Mouse (Mus musculus) myocyte (in vitro differentiated cells): ENCODE measurements around the gene Tmem100. TPM values are rescaled to one million over a fixed set of nuclear protein-coding genes. Genes with fewer than 3 reads are reported as not detected.
A peak's percentile ranks its signal among the peaks of the same experiment; 100 is the strongest.

Source experiments
- H3K27me3 ChIP-seq: one replicate; pipeline ENCODE4 v1.6.1; 2011; ENCODE audit not compliant: control insufficient read depth, insufficient read depth, insufficient read length
- H3K36me3 ChIP-seq: one replicate; pipeline ENCODE4 v1.6.1; 2011; ENCODE audit not compliant: control insufficient read depth, insufficient read depth
- H3K4me2 ChIP-seq: one replicate; pipeline ENCODE4 v1.6.1; 2011; ENCODE audit warnings: low read depth, control low read depth
- H3K4me3 ChIP-seq: one replicate; pipeline ENCODE4 v1.5.1; 2011; ENCODE audit warnings: mild to moderate bottlenecking, control low read depth, moderate library complexity
- H3K79me2 ChIP-seq: one replicate; pipeline ENCODE4 v1.6.1; 2011; ENCODE audit not compliant: control insufficient read depth, insufficient read depth
- H3ac ChIP-seq: one replicate; pipeline ENCODE4 v1.6.1; 2011; ENCODE audit not compliant: control insufficient read depth, insufficient read length
- CEBPB ChIP-seq: IDR thresholded peaks from 2 replicates; pipeline ENCODE4 v1.6.1; 2011; ENCODE audit warnings: mild to moderate bottlenecking, moderate library complexity; ENCODE audit not compliant: poor library complexity, insufficient read depth, severe bottlenecking
- E2F4 ChIP-seq: IDR thresholded peaks from one replicate; pipeline ENCODE4 v1.6.1; 2011; ENCODE audit warnings: mild to moderate bottlenecking, control low read depth, moderate library complexity; ENCODE audit not compliant: insufficient read depth
- MAX ChIP-seq: IDR thresholded peaks from one replicate; pipeline ENCODE4 v1.6.1; 2011; ENCODE audit warnings: low read depth, mild to moderate bottlenecking, control low read depth
- MYOD1 ChIP-seq, 3 experiments: IDR thresholded peaks; one replicate each; pipeline ENCODE4 v1.6.1; 2011; ENCODE audit warnings: control low read depth in 2 of 3, low read depth in 2 of 3, mild to moderate bottlenecking in 2 of 3, moderate library complexity in 1 of 3; ENCODE audit not compliant: insufficient read length in 2 of 3, control insufficient read depth in 1 of 3
- MYOG ChIP-seq, 3 experiments: IDR thresholded peaks; one replicate each; pipeline ENCODE4 v1.6.1; 2011; ENCODE audit warnings: control low read depth in 2 of 3, low read depth in 2 of 3, mild to moderate bottlenecking in 2 of 3; ENCODE audit not compliant: insufficient read length in 2 of 3, control insufficient read depth in 1 of 3, insufficient read depth in 1 of 3
- POLR2A ChIP-seq: IDR thresholded peaks from one replicate; pipeline ENCODE4 v1.6.1; 2011; ENCODE audit warnings: low read depth, mild to moderate bottlenecking, control low read depth, moderate library complexity; ENCODE audit not compliant: insufficient read length
- POLR2AphosphoS2 ChIP-seq: IDR thresholded peaks from one replicate; pipeline ENCODE4 v1.6.1; 2011; ENCODE audit warnings: low read depth, control low read depth; ENCODE audit not compliant: insufficient read length
- REST ChIP-seq: IDR thresholded peaks from one replicate; pipeline ENCODE4 v1.6.1; 2011; ENCODE audit warnings: mild to moderate bottlenecking, control low read depth, moderate library complexity; ENCODE audit not compliant: insufficient read depth, insufficient read length
- SRF ChIP-seq: IDR thresholded peaks from one replicate; pipeline ENCODE4 v1.6.1; 2011; ENCODE audit warnings: low read depth; ENCODE audit not compliant: control insufficient read depth, insufficient read length
- TCF12 ChIP-seq: IDR thresholded peaks from one replicate; pipeline ENCODE4 v1.6.1; 2011; ENCODE audit warnings: mild to moderate bottlenecking, control low read depth; ENCODE audit not compliant: poor library complexity, insufficient read depth, severe bottlenecking
- TCF3 ChIP-seq: IDR thresholded peaks from one replicate; pipeline ENCODE4 v1.6.1; 2011; ENCODE audit warnings: low read depth, control low read depth; ENCODE audit not compliant: insufficient read length
- USF1 ChIP-seq: IDR thresholded peaks from one replicate; pipeline ENCODE4 v1.6.1; 2011; ENCODE audit warnings: low read depth, mild to moderate bottlenecking, control low read depth, moderate library complexity
- polyA plus RNA-seq: library from polyadenylated mRNA; unstranded; fragments of >200 nt; fragmentation: generic; extraction: Trizol; gene quantifications from one replicate; pipeline ENCODE4 v1.2.1, GENCODE M21; 2012; ENCODE audit warnings: missing spikeins

Tmem100 gene
- polyA plus RNA-seq, 1 experiment: not detected

DNA sequence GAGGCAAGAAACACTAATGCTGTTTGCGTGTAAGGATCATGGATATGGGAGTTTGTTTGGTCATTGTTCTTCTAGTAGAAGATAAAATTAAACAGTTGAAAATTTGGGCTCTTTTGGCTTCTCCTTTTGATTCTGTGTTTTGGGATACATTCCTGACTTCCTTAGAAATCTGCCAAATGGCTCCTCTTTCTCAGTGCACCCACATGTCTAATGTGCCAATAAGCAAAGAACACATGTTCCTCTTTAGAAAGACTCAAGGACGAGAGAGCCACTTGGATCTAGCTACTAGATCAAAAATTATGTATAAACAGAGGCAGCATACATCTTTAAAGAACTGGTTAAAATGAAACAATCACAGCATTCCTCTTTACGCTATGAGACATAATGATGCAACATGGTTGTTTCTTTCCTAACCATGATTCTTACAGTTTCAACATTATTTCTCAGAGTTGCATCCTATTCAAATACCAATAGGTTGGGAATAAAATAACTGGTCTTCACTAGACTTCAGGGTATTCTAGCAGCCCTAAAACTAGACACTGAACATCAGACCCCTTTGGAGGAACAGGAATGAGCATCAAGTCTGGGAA, 50.6 kb downstream of the Tmem100 start:
- Histone ChIP-seq H3ac (no peak overlapping the region), H3K4me3 (no peak overlapping the region), H3K36me3 (no peaks in the 10 kb centered on the region), H3K4me2 (peak overlapping the region; percentile 9), H3K27me3 (no peaks in the 10 kb centered on the region), H3K79me2 (no peaks in the 10 kb centered on the region)
- TF ChIP-seq TCF12: no peak
- TF ChIP-seq E2F4: no peak
- TF ChIP-seq POLR2AphosphoS2: no peak
- TF ChIP-seq MYOD1 (IDR thresholded peaks at IDR 0.05; ENCODE audit: control insufficient read depth in 1 of 3, insufficient read length in 2 of 3, low read depth in 2 of 3): no peak
- TF ChIP-seq MAX: no peak
- TF ChIP-seq TCF3: no peak
- no peak for TF ChIP-seq USF1
- no peak for TF ChIP-seq SRF
- TF ChIP-seq POLR2A: no peak
- TF ChIP-seq CEBPB: no peak
- no peak for TF ChIP-seq MYOG (IDR thresholded peaks at IDR 0.05; ENCODE audit: control insufficient read depth in 1 of 3, insufficient read depth in 1 of 3, insufficient read length in 2 of 3, low read depth in 2 of 3)
- TF ChIP-seq REST: no peak

DNA sequence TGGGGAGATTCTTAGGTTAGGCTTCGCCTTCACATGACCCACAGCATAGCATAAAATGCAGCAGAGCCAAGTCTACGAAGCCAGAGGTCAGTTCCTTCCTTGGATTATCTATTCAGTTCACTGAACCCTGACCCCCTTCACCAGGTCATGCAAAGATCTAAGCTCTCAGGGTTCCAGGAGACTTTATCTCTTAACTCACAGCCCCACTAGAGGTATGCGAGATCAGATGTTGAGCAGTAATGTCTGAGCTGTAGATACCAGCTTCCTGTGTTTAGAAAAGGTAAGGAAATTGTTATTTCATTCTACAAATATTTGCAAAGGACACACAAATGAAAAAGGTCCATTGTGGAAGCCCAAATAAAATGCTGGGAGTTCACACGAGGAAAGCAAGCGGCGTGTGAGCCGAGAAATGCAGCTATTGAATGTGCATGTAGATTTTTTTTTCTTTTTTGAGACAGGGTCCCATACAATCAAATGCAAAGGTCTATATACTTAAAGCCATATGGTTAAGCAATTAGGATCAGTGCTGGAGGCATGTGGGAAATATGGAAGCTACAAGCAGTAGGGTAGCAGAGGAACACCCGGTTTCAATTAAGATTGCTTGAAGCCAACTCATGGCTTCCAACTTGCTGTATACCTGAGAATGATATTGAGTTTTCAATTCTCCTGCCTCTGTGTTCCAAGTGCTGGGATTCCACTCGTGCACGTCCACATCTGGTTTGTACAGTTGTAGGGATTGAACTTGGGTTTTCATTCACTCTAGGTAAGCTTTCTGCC, 51.9 kb downstream of the Tmem100 start:
- Histone ChIP-seq H3ac (no peak overlapping the region), H3K79me2 (no peaks in the 10 kb centered on the region), H3K4me3 (no peak overlapping the region), H3K27me3 (no peaks in the 10 kb centered on the region), H3K36me3 (no peaks in the 10 kb centered on the region), H3K4me2 (no peak overlapping the region)
- TF ChIP-seq TCF3 (no peak), E2F4 (no peak), POLR2A (no peak), SRF (no peak), MAX (no peak), USF1 (no peak), REST (no peak), CEBPB (no peak), POLR2AphosphoS2 (no peak), MYOD1 (IDR thresholded peaks at IDR 0.05; ENCODE audit: control insufficient read depth in 1 of 3, insufficient read length in 2 of 3, low read depth in 2 of 3) (no peak), TCF12 (no peak), MYOG (IDR thresholded peaks at IDR 0.05; ENCODE audit: control insufficient read depth in 1 of 3, insufficient read depth in 1 of 3, insufficient read length in 2 of 3, low read depth in 2 of 3) (no peak)

DNA sequence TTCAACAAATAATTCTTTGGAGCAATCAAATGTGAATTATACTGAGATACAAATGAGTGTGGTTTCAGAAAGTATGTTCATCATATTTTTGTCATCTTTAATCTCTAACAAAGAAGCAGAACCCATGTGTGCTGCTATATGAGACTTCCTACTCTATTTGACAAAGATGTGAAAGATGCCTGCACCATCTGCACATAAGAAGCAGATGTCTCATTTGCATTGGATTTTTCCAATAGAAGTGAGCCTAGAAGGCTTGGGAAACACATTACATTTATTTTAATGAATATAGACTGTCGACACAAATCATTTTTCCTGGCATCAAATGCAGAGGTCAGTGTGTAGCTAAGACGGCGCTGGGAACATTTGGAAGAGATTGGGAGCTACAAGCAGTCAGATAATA, 52.9 kb downstream of the Tmem100 start:
- no peak overlapping the region for H3ac ChIP-seq
- TF ChIP-seq POLR2AphosphoS2 (no peak), TCF12 (no peak), MAX (no peak), USF1 (no peak), REST (no peak), E2F4 (no peak), SRF (no peak)
- H3K4me3 ChIP-seq: no peak overlapping the region
- no peaks in the 10 kb centered on the region for H3K27me3 ChIP-seq
- H3K36me3 ChIP-seq: no peaks in the 10 kb centered on the region
- no peaks in the 10 kb centered on the region for H3K79me2 ChIP-seq
- no peak overlapping the region for H3K4me2 ChIP-seq

DNA sequence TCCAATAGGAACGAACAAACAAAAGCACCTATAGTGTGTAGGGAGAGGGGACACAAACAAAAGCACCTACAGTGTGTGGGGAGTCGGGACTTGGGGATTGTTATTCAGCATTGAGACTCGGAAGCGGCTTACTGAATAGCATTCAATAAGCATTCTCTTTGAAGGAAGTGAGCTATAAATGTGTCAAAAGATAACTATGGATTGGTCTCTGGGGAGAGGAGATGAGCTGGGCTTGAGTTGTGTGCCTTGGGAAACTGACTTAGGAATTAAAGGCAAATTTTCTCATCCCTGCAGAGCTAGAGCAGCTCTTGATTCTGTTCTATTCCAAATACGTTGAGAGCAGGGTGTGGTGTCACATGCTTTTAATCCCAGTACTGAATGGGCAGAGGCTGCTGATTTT, 54.0 kb downstream of the Tmem100 start:
- Histone ChIP-seq H3K79me2 (no peaks in the 10 kb centered on the region), H3ac (no peak overlapping the region), H3K4me2 (no peak overlapping the region), H3K27me3 (no peaks in the 10 kb centered on the region), H3K36me3 (no peaks in the 10 kb centered on the region), H3K4me3 (no peak overlapping the region)
- TF ChIP-seq SRF (no peak), E2F4 (no peak), CEBPB (no peak), POLR2A (no peak), TCF12 (no peak), MAX (no peak), POLR2AphosphoS2 (no peak)

Other genes with a start within 250 kb of the Tmem100 start
- gene Pctp, start 27.5 kb upstream of the Tmem100 start, polyA plus RNA-seq: 1.1 TPM
- 3.0 TPM for gene Gm45716, start 157.3 kb downstream of the Tmem100 start, polyA plus RNA-seq
- 36.0 TPM for gene Mmd, start 219.1 kb downstream of the Tmem100 start, polyA plus RNA-seq